Mouse (Mus musculus) spleen, adult 2 months (tissue): Measurements from ENCODE around the gene Dpy19l1.

ENCODE experiments used
- CTCF ChIP-seq: fragments of 200-500 bp; IDR thresholded peaks from 2 replicates; pipeline ENCODE4 v1.5.1; 2011; ENCODE audit warnings: mild to moderate bottlenecking, inconsistent platforms; ENCODE audit not compliant: insufficient read depth, insufficient read length, insufficient replicate concordance; ENCODE audit errors: extremely low read depth
- POLR2A ChIP-seq: fragments of 200-500 bp; IDR thresholded peaks from 2 replicates; pipeline ENCODE4 v1.6.1; 2011; ENCODE audit warnings: low read depth, low read length, inconsistent platforms

DNA sequence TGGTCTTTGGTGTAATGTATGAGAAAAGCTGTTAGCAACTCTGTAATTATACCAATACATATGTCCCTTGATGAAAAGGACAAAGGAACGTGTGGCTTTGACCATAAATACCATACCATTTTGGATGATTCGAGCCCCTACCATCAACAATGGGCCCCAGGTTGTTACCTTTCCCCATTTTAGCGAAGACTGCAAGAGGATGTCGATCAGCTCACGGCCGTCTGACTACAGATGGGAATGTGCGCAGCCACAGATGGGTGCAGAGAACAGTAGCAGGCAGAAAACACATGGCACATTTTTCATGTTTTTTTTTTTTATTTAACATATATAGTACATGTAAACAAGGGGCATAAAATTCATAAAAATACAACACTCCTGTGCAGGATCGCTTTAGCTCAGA is 91.5 kb downstream of the Dpy19l1 start:
- TF ChIP-seq POLR2A (no peak), CTCF (no peak)
